Mouse (Mus musculus) cortical plate, adult 2 months (tissue): ENCODE results near the gene Nfkbil1. TPM values are rescaled to one million over a fixed set of nuclear protein-coding genes. Genes with fewer than 3 reads are reported as not detected.

Experiments
- H3K27ac ChIP-seq: fragments of 200-500 bp; 2 replicates; pipeline ENCODE4 v1.5.1; 2012; ENCODE audit warnings: low read length, control low read depth, inconsistent platforms; ENCODE audit not compliant: insufficient read depth
- H3K4me1 ChIP-seq: fragments of 200-500 bp; 2 replicates; pipeline ENCODE4 v1.6.1; 2011; ENCODE audit warnings: low read length; ENCODE audit not compliant: control insufficient read depth, insufficient read depth
- H3K4me3 ChIP-seq: fragments of 200-500 bp; 2 replicates; pipeline ENCODE4 v1.5.1; 2011; ENCODE audit warnings: mild to moderate bottlenecking, low read length, control low read depth; ENCODE audit not compliant: insufficient read depth
- CTCF ChIP-seq: fragments of 200-500 bp; IDR thresholded peaks from 2 replicates; pipeline ENCODE4 v1.5.1; 2011; ENCODE audit warnings: mild to moderate bottlenecking, control low read depth, low read length; ENCODE audit not compliant: insufficient read depth; ENCODE audit errors: extremely low read depth
- POLR2A ChIP-seq: fragments of 200-500 bp; IDR thresholded peaks from 2 replicates; pipeline ENCODE4 v1.6.1; 2011; ENCODE audit warnings: mild to moderate bottlenecking, low read length, control low read depth; ENCODE audit not compliant: insufficient read depth; ENCODE audit errors: extremely low read depth
- polyA plus RNA-seq: library from polyadenylated mRNA; depleted of rRNA; stranded (reverse); fragments of >200 nt; gene quantifications from 2 replicates; pipeline ENCODE4 v1.2.3, GENCODE M21; 2012; rRNA removed

The Nfkbil1 gene
- polyA plus RNA-seq, 1 experiment = 12.2 TPM

GRCm38 (mm10) chr17:35172445-35173234, 63.0 kb downstream of the Nfkbil1 start:
- H3K4me3 ChIP-seq = no peak overlapping the region
- TF ChIP-seq POLR2A = no peak
- no peak for TF ChIP-seq CTCF
- peaks cover 2% of the 10 kb centered on the region; the same call in 1 of the 2 replicates for H3K4me1 ChIP-seq
- H3K27ac ChIP-seq = peak overlapping the region; percentile 75

Other genes starting within 250 kb of the Nfkbil1 start
- gene Vars, start 234.8 kb downstream of the Nfkbil1 start, polyA plus RNA-seq = 43.7 and 46.6 TPM in 2 replicates
- gene Vwa7, start 219.2 kb downstream of the Nfkbil1 start, polyA plus RNA-seq = 0.29 and 0.36 TPM in 2 replicates
- gene Sapcd1, start 207.8 kb downstream of the Nfkbil1 start, polyA plus RNA-seq = 0.94 and 0.96 TPM in 2 replicates
- gene Msh5, start 189.0 kb downstream of the Nfkbil1 start, polyA plus RNA-seq = 0.58 and 0.72 TPM in 2 replicates
- gene Clic1, start 185.8 kb downstream of the Nfkbil1 start, polyA plus RNA-seq = 18.4 and 18.7 TPM in 2 replicates
- gene Ddah2, start 176.8 kb downstream of the Nfkbil1 start, polyA plus RNA-seq = 25.1 and 26.8 TPM in 2 replicates
- not detected in 2 replicates for gene Ly6g6c, start 170.4 kb downstream of the Nfkbil1 start, polyA plus RNA-seq
- gene Mpig6b, start 169.6 kb downstream of the Nfkbil1 start, polyA plus RNA-seq = not detected in 2 replicates
- 4.8 and 5.5 TPM in 2 replicates for gene Ly6g6e, start 158.9 kb downstream of the Nfkbil1 start, polyA plus RNA-seq
- gene Ly6g6d, start 157.7 kb downstream of the Nfkbil1 start, polyA plus RNA-seq = 1.8 and 3.6 TPM in 2 replicates
- gene Ly6g6f, start 150.2 kb downstream of the Nfkbil1 start, polyA plus RNA-seq = 0.44 and 1.1 TPM in 2 replicates
- 147 and 159 TPM in 2 replicates for gene Abhd16a, start 146.5 kb downstream of the Nfkbil1 start, polyA plus RNA-seq
- gene Ly6g5c, start 127.5 kb downstream of the Nfkbil1 start, polyA plus RNA-seq = not detected in 2 replicates
- gene Ly6g5b, start 120.4 kb downstream of the Nfkbil1 start, polyA plus RNA-seq = 0.91 and 1.3 TPM in 2 replicates
- gene Gpank1, start 114.3 kb downstream of the Nfkbil1 start, polyA plus RNA-seq = 20.4 and 21.0 TPM in 2 replicates
- 191 and 200 TPM in 2 replicates for gene Csnk2b, start 113.7 kb downstream of the Nfkbil1 start, polyA plus RNA-seq
- gene D17H6S53E, start 109.4 kb downstream of the Nfkbil1 start, polyA plus RNA-seq = 9.6 and 10.3 TPM in 2 replicates
- 0.13 TPM in 2 replicates for gene Apom, start 103.7 kb downstream of the Nfkbil1 start, polyA plus RNA-seq
- gene Bag6, start 100.6 kb downstream of the Nfkbil1 start, polyA plus RNA-seq = 194 and 212 TPM in 2 replicates
- gene Prrc2a, start 70.9 kb downstream of the Nfkbil1 start, polyA plus RNA-seq = 269 and 273 TPM in 2 replicates
- gene Aif1, start 59.7 kb downstream of the Nfkbil1 start, polyA plus RNA-seq = 13.0 and 13.2 TPM in 2 replicates
- gene Lst1, start 47.4 kb downstream of the Nfkbil1 start, polyA plus RNA-seq = 18.9 and 20.2 TPM in 2 replicates
- 0.71 and 1.5 TPM in 2 replicates for gene Ltb, start 41.4 kb downstream of the Nfkbil1 start, polyA plus RNA-seq
- gene Tnf, start 33.8 kb downstream of the Nfkbil1 start, polyA plus RNA-seq = 0.06 and 0.11 TPM in 2 replicates
- gene Lta, start 30.4 kb downstream of the Nfkbil1 start, polyA plus RNA-seq = 0.19 and 0.32 TPM in 2 replicates
- not detected in 2 replicates for gene Gm16181, start 15.0 kb downstream of the Nfkbil1 start, polyA plus RNA-seq
- gene Atp6v1g2, start 2.1 kb downstream of the Nfkbil1 start, polyA plus RNA-seq = 765 and 777 TPM in 2 replicates
- 382 and 400 TPM in 2 replicates for gene Ddx39b, start 6.0 kb upstream of the Nfkbil1 start, polyA plus RNA-seq
- gene H2-D1, start 26.9 kb upstream of the Nfkbil1 start, polyA plus RNA-seq = 64.1 and 72.6 TPM in 2 replicates
- gene H2-Q1, start 84.6 kb upstream of the Nfkbil1 start, polyA plus RNA-seq = 0.68 and 0.88 TPM in 2 replicates
- gene H2-Q2, start 106.5 kb upstream of the Nfkbil1 start, polyA plus RNA-seq = 0.57 and 0.96 TPM in 2 replicates
- 6.2 and 6.5 TPM in 2 replicates for gene H2-Q4, start 143.8 kb upstream of the Nfkbil1 start, polyA plus RNA-seq
- gene H2-Q6, start 189.1 kb upstream of the Nfkbil1 start, polyA plus RNA-seq = 1.2 and 1.7 TPM in 2 replicates
- gene H2-Q7, start 203.4 kb upstream of the Nfkbil1 start, polyA plus RNA-seq = 1.2 and 1.9 TPM in 2 replicates
- 0.04 and 0.09 TPM in 2 replicates for gene H2-Q10, start 234.3 kb upstream of the Nfkbil1 start, polyA plus RNA-seq